Mouse (Mus musculus): ENCODE results near the gene Gm5565.

GRCm38 (mm10) chr5:146200580-146200979, 40.2 kb upstream of the Gm5565 start:
- TF ChIP-seq EP300 (IDR thresholded peaks at IDR 0.05) (no peak), CTCF (IDR thresholded peaks at IDR 0.05) (peak; percentile 44)

All from lung, postnatal 0 days (tissue).